Mouse (Mus musculus) common myeloid progenitor, adult 5-6 weeks (primary cell): Measurements from ENCODE around the gene Mrpl38. TPM values are rescaled to one million over a fixed set of nuclear protein-coding genes. Genes with fewer than 3 reads are reported as not detected.

Source experiments
- total RNA-seq: library from RNA; stranded (forward); fragments of 200-1000, 187-1606 nt; gene quantifications from 2 replicates; pipeline ENCODE4 v1.2.3, GENCODE M21; 2017

Mrpl38 gene
- total RNA-seq, 1 experiment from 2014 or later = 38.7 TPM

Other genes starting within 250 kb of the Mrpl38 start
- gene Smim5, start 238.9 kb downstream of the Mrpl38 start, total RNA-seq = 31.2 and 35.4 TPM in 2 replicates
- 0.34 and 2.0 TPM in 2 replicates for gene Smim6, start 226.9 kb downstream of the Mrpl38 start, total RNA-seq
- 164 and 170 TPM in 2 replicates for gene Sap30bp, start 205.6 kb downstream of the Mrpl38 start, total RNA-seq
- gene Recql5, start 205.4 kb downstream of the Mrpl38 start, total RNA-seq = 23.6 and 25.3 TPM in 2 replicates
- 0.29 and 5.1 TPM in 2 replicates for gene Itgb4, start 164.2 kb downstream of the Mrpl38 start, total RNA-seq
- gene Galk1, start 126.1 kb downstream of the Mrpl38 start, total RNA-seq = 34.6 and 43.6 TPM in 2 replicates
- 867 and 869 TPM in 2 replicates for gene H3f3b, start 110.9 kb downstream of the Mrpl38 start, total RNA-seq
- 15.8 and 28.5 TPM in 2 replicates for gene Unk, start 108.5 kb downstream of the Mrpl38 start, total RNA-seq
- gene Unc13d, start 60.9 kb downstream of the Mrpl38 start, total RNA-seq = 29.7 and 29.9 TPM in 2 replicates
- gene Wbp2, start 51.9 kb downstream of the Mrpl38 start, total RNA-seq = 26.2 and 32.7 TPM in 2 replicates
- 5.8 and 11.3 TPM in 2 replicates for gene Trim47, start 11.7 kb downstream of the Mrpl38 start, total RNA-seq
- 9.9 and 12.5 TPM in 2 replicates for gene Trim65, start 7.7 kb downstream of the Mrpl38 start, total RNA-seq
- 20.2 and 21.7 TPM in 2 replicates for gene Fbf1, start 29.3 kb upstream of the Mrpl38 start, total RNA-seq
- gene Ten1, start 60.0 kb upstream of the Mrpl38 start, total RNA-seq = 21.5 and 34.3 TPM in 2 replicates
- 24.2 and 25.9 TPM in 2 replicates for gene Acox1, start 60.2 kb upstream of the Mrpl38 start, total RNA-seq
- gene Evpl, start 99.2 kb upstream of the Mrpl38 start, total RNA-seq = 2.2 and 2.6 TPM in 2 replicates
- gene Srp68, start 135.3 kb upstream of the Mrpl38 start, total RNA-seq = 56.9 and 62.6 TPM in 2 replicates
- not detected in 2 replicates for gene Galr2, start 142.1 kb upstream of the Mrpl38 start, total RNA-seq
- 19.5 and 34.3 TPM in 2 replicates for gene Exoc7, start 168.4 kb upstream of the Mrpl38 start, total RNA-seq
- not detected in 2 replicates for gene Foxj1, start 196.5 kb upstream of the Mrpl38 start, total RNA-seq